13 mouse cellular contexts compared by ENCODE assay signal in the genomic region with DNA sequence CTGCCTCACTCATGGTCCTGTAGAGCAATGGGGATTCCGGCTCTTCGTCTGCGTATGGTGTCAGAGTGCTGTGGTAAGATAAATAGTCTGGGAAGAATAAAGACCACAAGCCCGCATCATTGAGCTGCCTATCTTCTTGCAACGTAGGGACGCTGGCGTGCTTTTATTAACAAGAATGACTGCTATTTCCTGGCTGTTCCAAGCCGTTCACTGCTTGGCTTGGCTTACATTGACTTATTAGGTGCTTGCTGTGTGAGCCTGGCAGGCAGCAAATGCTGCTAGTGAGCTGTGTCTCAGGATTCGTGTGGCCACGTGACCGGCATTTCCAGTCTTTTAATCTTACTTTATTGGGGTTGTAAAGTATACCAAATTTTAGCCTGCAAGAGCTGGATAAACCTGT. TPM values are rescaled to one million over a fixed set of nuclear protein-coding genes. Genes with fewer than 3 reads are reported as not detected.
DNase-seq lines count a peak whose midpoint lies in the region; ATAC-seq and TF ChIP-seq lines count a peak whose summit lies in the region.
"Had no signal": no experiment of that assay in that cellular context is flagged by ENCODE, and none has a peak within 500 bp of the region (broad histone marks: within the 10 kb centered on the region; RNA-seq: fewer than 3 reads in every experiment).

No protein-coding gene starts in this region.

- no peaks in the 10 kb centered on the region for H3K4me1 ChIP-seq in kidney, embryonic 16.5 days (ENCODE audit: insufficient read depth, low read length)
- peaks cover 17% of the 10 kb centered on the region for H3K4me1 ChIP-seq in lung, embryonic 16.5 days (replicated peaks; ENCODE audit: control insufficient read depth, insufficient read depth, low read length)
- no peaks in the 10 kb centered on the region for H3K4me1 ChIP-seq in forebrain, postnatal 0 days (ENCODE audit: insufficient read depth)
- H3K4me1 ChIP-seq: forebrain, embryonic 15.5 days had no signal

- H3K9ac ChIP-seq in kidney, embryonic 16.5 days (replicated peaks; ENCODE audit: low read length), result no peak overlapping the region
- H3K9ac ChIP-seq in lung, embryonic 16.5 days (ENCODE audit: low read length), result no peak overlapping the region; the same call in 1 of the 2 replicates
- H3K9ac ChIP-seq in forebrain, postnatal 0 days, result no peak overlapping the region
- H3K9ac ChIP-seq: forebrain, embryonic 15.5 days had no signal

- H3K27me3 ChIP-seq in kidney, embryonic 16.5 days (ENCODE audit: insufficient read depth, low read length), result no peaks in the 10 kb centered on the region
- H3K27me3 ChIP-seq in lung, embryonic 16.5 days (ENCODE audit: control insufficient read depth, insufficient read depth, low read depth, low read length), result no peaks in the 10 kb centered on the region
- no peaks in the 10 kb centered on the region for H3K27me3 ChIP-seq in forebrain, postnatal 0 days (ENCODE audit: insufficient read depth, low read length)
- H3K27me3 ChIP-seq: CH12.LX; forebrain, embryonic 15.5 days had no signal

- no peaks in the 10 kb centered on the region for H3K36me3 ChIP-seq in kidney, embryonic 16.5 days (ENCODE audit: insufficient read depth, low read length)
- no peaks in the 10 kb centered on the region for H3K36me3 ChIP-seq in lung, embryonic 16.5 days (ENCODE audit: control insufficient read depth, insufficient read depth, low read length)
- no peaks in the 10 kb centered on the region for H3K36me3 ChIP-seq in forebrain, postnatal 0 days (ENCODE audit: insufficient read depth)
- H3K36me3 ChIP-seq: forebrain, embryonic 15.5 days had no signal

- ATAC-seq in kidney, embryonic 16.5 days (ENCODE audit: low FRiP score, low TSS enrichment), result peak; percentile 59; the same call in 1 of the 2 replicates
- ATAC-seq in lung, embryonic 16.5 days (ENCODE audit: low read depth), result peak; percentile 92
- ATAC-seq in frontal cortex, adult (ENCODE audit: low TSS enrichment), result no peak
- ATAC-seq in forebrain, postnatal 0 days, result no peak
- ATAC-seq: forebrain, embryonic 15.5 days; midbrain, embryonic 16.5 days had no signal

- no peak overlapping the region for H3K4me2 ChIP-seq in kidney, embryonic 16.5 days (replicated peaks; ENCODE audit: low read depth, low read length)
- H3K4me2 ChIP-seq in lung, embryonic 16.5 days (ENCODE audit: low read depth, low read length), result no peak overlapping the region; the same call in 1 of the 2 replicates
- H3K4me2 ChIP-seq in forebrain, postnatal 0 days (ENCODE audit: low read depth), result no peak overlapping the region
- H3K4me2 ChIP-seq: forebrain, embryonic 15.5 days had no signal

- 41% methylated on average over 11 of the region's 11 CpGs for WGBS in kidney, embryonic 16.5 days
- 27% methylated on average over 11 of the region's 11 CpGs for WGBS in lung, embryonic 16.5 days
- WGBS in forebrain, postnatal 0 days, result 79% methylated on average over 11 of the region's 11 CpGs

- intact Hi-C loops in heart, postnatal 10 days (cut with DNase I), result no loop called here

- no peak for TF ChIP-seq CTCF in forebrain, postnatal 0 days (IDR thresholded peaks at IDR 0.05; ENCODE audit: low read depth)

- no peak for DNase-seq in kidney, adult 18-20 months
- peak; percentile 30 for DNase-seq in embryo, embryonic 10.5 days (ENCODE audit: low spot score)
- DNase-seq in heart, postnatal 10 days, result peak; percentile 15 to 22
- no peak for DNase-seq in spleen, postnatal 4 days (ENCODE audit: low spot score in 2 of 2)
- no peak for DNase-seq in forebrain, postnatal 0 days
- DNase-seq: cerebellum, postnatal 36 days had no signal

- no peak overlapping the region for H3K4me3 ChIP-seq in kidney, embryonic 16.5 days (ENCODE audit: low read length)
- no peak overlapping the region for H3K4me3 ChIP-seq in lung, embryonic 16.5 days (ENCODE audit: low read length)
- no peak overlapping the region for H3K4me3 ChIP-seq in forebrain, postnatal 0 days (ENCODE audit: low read depth, low read length)
- H3K4me3 ChIP-seq: forebrain, embryonic 15.5 days had no signal

- H3K27ac ChIP-seq in kidney, embryonic 16.5 days (ENCODE audit: low read length), result no peak overlapping the region
- no peak overlapping the region for H3K27ac ChIP-seq in lung, embryonic 16.5 days (ENCODE audit: low read length)
- H3K27ac ChIP-seq in forebrain, postnatal 0 days (ENCODE audit: low read depth, low read length), result no peak overlapping the region
- H3K27ac ChIP-seq: forebrain, embryonic 15.5 days had no signal

- no peaks in the 10 kb centered on the region for H3K9me3 ChIP-seq in kidney, embryonic 16.5 days (ENCODE audit: low read length)
- no peaks in the 10 kb centered on the region for H3K9me3 ChIP-seq in lung, embryonic 16.5 days (ENCODE audit: control insufficient read depth, low read length)
- no peaks in the 10 kb centered on the region for H3K9me3 ChIP-seq in forebrain, postnatal 0 days (ENCODE audit: low read length)
- H3K9me3 ChIP-seq: forebrain, embryonic 15.5 days had no signal

RNA-seq across cellular contexts. Expression of a gene that starts 31.6 kb away (rescaled TPM):
- polyA plus RNA-seq in kidney, embryonic 16.5 days (2015; fragmentation: Nextera tagmentation; extraction: Ambion mirVana), result 18.1 and 18.9 TPM in 2 replicates
- total RNA-seq in heart, postnatal 10 days (2021), result under 1 TPM in 1 of 2 experiments, not detected in 1; 0.38 TPM
- polyA plus RNA-seq in lung, embryonic 16.5 days (2015; fragmentation: Nextera tagmentation; extraction: Ambion mirVana), result 4.0 and 4.1 TPM in 2 replicates
- 0.76 and 1.5 TPM in 2 replicates for total RNA-seq in forebrain, postnatal 0 days (2014; rRNA removed)
- 0.68 and 1.2 TPM in 2 replicates for polyA plus RNA-seq in forebrain, postnatal 0 days (2015; fragmentation: Nextera tagmentation; extraction: Ambion mirVana)

RNA-seq across cellular contexts. Expression of a gene that starts 48.0 kb away (rescaled TPM):
- 0.35 and 0.39 TPM in 2 replicates for polyA plus RNA-seq in kidney, embryonic 16.5 days (2015; fragmentation: Nextera tagmentation; extraction: Ambion mirVana)
- not detected for total RNA-seq in heart, postnatal 10 days (2021)
- polyA plus RNA-seq in lung, embryonic 16.5 days (2015; fragmentation: Nextera tagmentation; extraction: Ambion mirVana), result 0.10 TPM in 1 of 2 replicates, not detected in the other
- total RNA-seq in forebrain, postnatal 0 days (2014; rRNA removed), result 0.10 and 0.69 TPM in 2 replicates
- polyA plus RNA-seq in forebrain, postnatal 0 days (2015; fragmentation: Nextera tagmentation; extraction: Ambion mirVana), result 0.28 and 0.29 TPM in 2 replicates
- total RNA-seq: heart, adult 18-20 months had no signal
- polyA plus RNA-seq: forebrain, embryonic 15.5 days; midbrain, embryonic 16.5 days had no signal

Comparison
In these comparisons a context has a peak if more than half of its experiments do, and no peak if none do; other contexts are left out.
1. ATAC-seq: peak in kidney, embryonic 16.5 days (single experiment) and lung, embryonic 16.5 days (single experiment); none in frontal cortex, adult (single experiment) and forebrain, postnatal 0 days (single experiment).
2. DNase-seq: peak in embryo, embryonic 10.5 days (single experiment) and heart, postnatal 10 days (2 of 2); none in kidney, adult 18-20 months (single experiment), spleen, postnatal 4 days (0 of 2) and forebrain, postnatal 0 days (single experiment).